21 mouse cellular contexts compared by ENCODE assay signal in genomic region chr3:59205941-59206340, GRCm38 (mm10). TPM values are rescaled to one million over a fixed set of nuclear protein-coding genes. Genes with fewer than 3 reads are reported as not detected.
DNase-seq lines count a peak whose midpoint lies in the region; ATAC-seq lines count a peak whose summit lies in the region.
"Had no signal": no experiment of that assay in that cellular context is flagged by ENCODE, and none has a peak within 500 bp of the region (broad histone marks: within the 10 kb centered on the region; RNA-seq: fewer than 3 reads in every experiment).

No protein-coding gene starts in this region.

- intact Hi-C loops in heart, postnatal 14 days (cut with DNase I): no loop called here
- intact Hi-C loops in gastrocnemius, postnatal 14 days (cut with DNase I; ENCODE audit: low total_unique reads): loop anchor here (5.0 kb wide), 1 partner anchor 84 kb away; no protein-coding TSS in a partner anchor

- H3K4me2 ChIP-seq in heart, embryonic 11.5 days: no peak overlapping the region
- H3K4me2 ChIP-seq: forebrain, embryonic 12.5 days; kidney, embryonic 15.5 days; liver, embryonic 11.5 days had no signal

- H3K27ac ChIP-seq in heart, embryonic 11.5 days (ENCODE audit: low read depth, low read length): 0 out of 2 replicates have a peak overlapping the region, but pooled peaks have one; percentile 51
- H3K27ac ChIP-seq: forebrain, embryonic 12.5 days; kidney, embryonic 15.5 days; layer of hippocampus, adult 2 months; midbrain, embryonic 10.5 days had no signal

- no peaks in the 10 kb centered on the region for H3K27me3 ChIP-seq in heart, embryonic 11.5 days (ENCODE audit: control insufficient read depth, insufficient read depth, low read length)
- H3K27me3 ChIP-seq: forebrain, embryonic 12.5 days; kidney, embryonic 15.5 days; Patski had no signal

- H3K4me1 ChIP-seq in heart, embryonic 11.5 days (ENCODE audit: control insufficient read depth, insufficient read depth, low read length): peaks cover 20% of the 10 kb centered on the region
- H3K4me1 ChIP-seq: forebrain, embryonic 12.5 days; midbrain, embryonic 10.5 days had no signal

- 71% methylated on average over 4 of the region's 4 CpGs for WGBS in heart, embryonic 11.5 days (ENCODE audit: insufficient replicate concordance)

- no peaks in the 10 kb centered on the region for H3K36me3 ChIP-seq in heart, embryonic 11.5 days (ENCODE audit: control insufficient read depth, insufficient read depth, low read length)
- H3K36me3 ChIP-seq: forebrain, embryonic 12.5 days; kidney, embryonic 15.5 days; midbrain, embryonic 10.5 days had no signal

- no peak for ATAC-seq in heart, embryonic 11.5 days (replicated peaks; ENCODE audit: insufficient number of reproducible peaks, low FRiP score, low TSS enrichment)
- ATAC-seq in granulocyte monocyte progenitor cell, adult 5-6 weeks (replicated peaks; ENCODE audit: poor library complexity, severe bottlenecking): peak; percentile 25
- peak; percentile 43 for ATAC-seq in megakaryocyte progenitor cell, adult 5-6 weeks (replicated peaks; ENCODE audit: poor library complexity)
- ATAC-seq: Patski had no signal

- no peak for DNase-seq in heart, postnatal 14 days
- peak; percentile 51 for DNase-seq in CD4-positive helper T cell, adult 2 months (ENCODE audit: low read depth, low spot score)
- no peak for DNase-seq in adrenal gland, postnatal 36 days
- DNase-seq in gastrocnemius, postnatal 14 days: no peak
- DNase-seq in adrenal gland, postnatal 25 days: no peak
- DNase-seq: cerebellum, postnatal 10 days; gastrocnemius, postnatal 36 days; heart, postnatal 36 days had no signal

- no peaks in the 10 kb centered on the region for H3K9me3 ChIP-seq in heart, embryonic 11.5 days (replicated peaks; ENCODE audit: control insufficient read depth, low read length)
- H3K9me3 ChIP-seq: forebrain, embryonic 12.5 days; kidney, embryonic 15.5 days; midbrain, embryonic 10.5 days had no signal

- H3K4me3 ChIP-seq in heart, embryonic 11.5 days (ENCODE audit: low read depth, low read length): no peak overlapping the region
- H3K4me3 ChIP-seq: forebrain, embryonic 12.5 days; kidney, embryonic 15.5 days; layer of hippocampus, adult 2 months; midbrain, embryonic 10.5 days had no signal

- no peak overlapping the region for H3K9ac ChIP-seq in heart, embryonic 11.5 days (ENCODE audit: low read depth, low read length)
- H3K9ac ChIP-seq: forebrain, embryonic 12.5 days; kidney, embryonic 15.5 days had no signal

RNA-seq across cellular contexts. Expression of gene P2ry13, which starts 4.7 kb away (rescaled TPM):
- polyA plus RNA-seq in heart, embryonic 11.5 days (2014; fragmentation: Nextera tagmentation; extraction: Ambion mirVana): 0.49 and 0.66 TPM in 2 replicates
- under 1 TPM; 0.37 to 0.74 TPM for total RNA-seq in heart, postnatal 14 days (2021)
- total RNA-seq in granulocyte monocyte progenitor cell, adult 5-6 weeks (2014; fragmentation: Nextera tagmentation): 0.30 and 0.47 TPM in 2 replicates
- total RNA-seq in granulocyte monocyte progenitor cell, adult 5-6 weeks (2017): 0.05 TPM in 1 of 2 replicates, not detected in the other
- total RNA-seq in megakaryocyte progenitor cell, adult 5-6 weeks (2015): 0.95 and 1.6 TPM in 2 replicates
- 0.78 and 0.83 TPM in 2 replicates for total RNA-seq in megakaryocyte progenitor cell, adult 5-6 weeks (2017)
- under 1 TPM; 0.56 to 0.95 TPM for total RNA-seq in adrenal gland, postnatal 36 days (2021)
- under 1 TPM; 0.60 to 0.84 TPM for total RNA-seq in gastrocnemius, postnatal 14 days (2021)
- 0.48 and 1.1 TPM in 2 replicates for total RNA-seq in adrenal gland, postnatal 25 days (2021)
- total RNA-seq: monocyte, adult 5-6 weeks had no signal
- polyA plus RNA-seq: Patski had no signal

RNA-seq across cellular contexts. Expression of gene Gpr87, which starts 11.0 kb away (rescaled TPM):
- not detected in 2 replicates for polyA plus RNA-seq in heart, embryonic 11.5 days (2014; fragmentation: Nextera tagmentation; extraction: Ambion mirVana)
- not detected for total RNA-seq in heart, postnatal 14 days (2021)
- not detected in 2 replicates for total RNA-seq in granulocyte monocyte progenitor cell, adult 5-6 weeks (2014; fragmentation: Nextera tagmentation)
- total RNA-seq in granulocyte monocyte progenitor cell, adult 5-6 weeks (2017): not detected in 2 replicates
- not detected in 2 replicates for total RNA-seq in megakaryocyte progenitor cell, adult 5-6 weeks (2015)
- total RNA-seq in megakaryocyte progenitor cell, adult 5-6 weeks (2017): not detected in 2 replicates
- not detected for total RNA-seq in adrenal gland, postnatal 36 days (2021)
- total RNA-seq in gastrocnemius, postnatal 14 days (2021): not detected
- total RNA-seq in adrenal gland, postnatal 25 days (2021): not detected in 2 replicates
- total RNA-seq: gastrocnemius, postnatal 36 days; heart, postnatal 36 days; layer of hippocampus, adult 2 months; left cerebral cortex, postnatal 36 days; monocyte, adult 5-6 weeks had no signal
- polyA plus RNA-seq: kidney, embryonic 15.5 days; liver, embryonic 11.5 days; lung, embryonic 16.5 days; Patski; testis, adult 2 months had no signal

RNA-seq across cellular contexts. Expression of gene P2ry14, which starts 52.5 kb away (rescaled TPM):
- polyA plus RNA-seq in heart, embryonic 11.5 days (2014; fragmentation: Nextera tagmentation; extraction: Ambion mirVana): 1.4 and 2.9 TPM in 2 replicates
- total RNA-seq in heart, postnatal 14 days (2021): 1 to 10 TPM; 6.1 to 7.2 TPM
- total RNA-seq in granulocyte monocyte progenitor cell, adult 5-6 weeks (2014; fragmentation: Nextera tagmentation): 7.4 and 8.6 TPM in 2 replicates
- 3.6 and 6.3 TPM in 2 replicates for total RNA-seq in granulocyte monocyte progenitor cell, adult 5-6 weeks (2017)
- total RNA-seq in megakaryocyte progenitor cell, adult 5-6 weeks (2015): 5.7 and 7.2 TPM in 2 replicates
- total RNA-seq in megakaryocyte progenitor cell, adult 5-6 weeks (2017): 5.0 and 8.0 TPM in 2 replicates
- total RNA-seq in adrenal gland, postnatal 36 days (2021): 10 to 100 TPM; 18.0 to 19.1 TPM
- total RNA-seq in gastrocnemius, postnatal 14 days (2021): 1 to 10 TPM; 2.8 to 3.1 TPM
- 6.8 and 15.7 TPM in 2 replicates for total RNA-seq in adrenal gland, postnatal 25 days (2021)

RNA-seq across cellular contexts. Expression of gene P2ry12, which starts 56.7 kb away (rescaled TPM):
- polyA plus RNA-seq in heart, embryonic 11.5 days (2014; fragmentation: Nextera tagmentation; extraction: Ambion mirVana): 0.87 and 1.0 TPM in 2 replicates
- total RNA-seq in heart, postnatal 14 days (2021): 1 to 10 TPM; 1.4 to 2.2 TPM
- not detected in 2 replicates for total RNA-seq in granulocyte monocyte progenitor cell, adult 5-6 weeks (2014; fragmentation: Nextera tagmentation)
- total RNA-seq in granulocyte monocyte progenitor cell, adult 5-6 weeks (2017): not detected in 2 replicates
- total RNA-seq in megakaryocyte progenitor cell, adult 5-6 weeks (2015): 0.32 TPM in 1 of 2 replicates, not detected in the other
- total RNA-seq in megakaryocyte progenitor cell, adult 5-6 weeks (2017): 0.17 TPM in 1 of 2 replicates, not detected in the other
- 1 to 10 TPM; 1.9 to 2.9 TPM for total RNA-seq in adrenal gland, postnatal 36 days (2021)
- total RNA-seq in gastrocnemius, postnatal 14 days (2021): 1 to 10 TPM in 1 of 2 experiments, under 1 TPM in 1; 0.60 to 1.8 TPM
- total RNA-seq in adrenal gland, postnatal 25 days (2021): 1.4 and 3.2 TPM in 2 replicates
- polyA plus RNA-seq: Patski had no signal
